Mouse (Mus musculus) ES-Bruce4 (cell line): Measurements from ENCODE around the gene Tatdn2.

Experiments
- CTCF ChIP-seq: IDR thresholded peaks from one replicate; pipeline ENCODE4 v1.8.1; 2011; ENCODE audit warnings: low read depth, low read length
- POLR2A ChIP-seq: IDR thresholded peaks from one replicate; pipeline ENCODE4 v1.8.1; 2011; ENCODE audit warnings: low read length; ENCODE audit not compliant: insufficient read depth

DNA sequence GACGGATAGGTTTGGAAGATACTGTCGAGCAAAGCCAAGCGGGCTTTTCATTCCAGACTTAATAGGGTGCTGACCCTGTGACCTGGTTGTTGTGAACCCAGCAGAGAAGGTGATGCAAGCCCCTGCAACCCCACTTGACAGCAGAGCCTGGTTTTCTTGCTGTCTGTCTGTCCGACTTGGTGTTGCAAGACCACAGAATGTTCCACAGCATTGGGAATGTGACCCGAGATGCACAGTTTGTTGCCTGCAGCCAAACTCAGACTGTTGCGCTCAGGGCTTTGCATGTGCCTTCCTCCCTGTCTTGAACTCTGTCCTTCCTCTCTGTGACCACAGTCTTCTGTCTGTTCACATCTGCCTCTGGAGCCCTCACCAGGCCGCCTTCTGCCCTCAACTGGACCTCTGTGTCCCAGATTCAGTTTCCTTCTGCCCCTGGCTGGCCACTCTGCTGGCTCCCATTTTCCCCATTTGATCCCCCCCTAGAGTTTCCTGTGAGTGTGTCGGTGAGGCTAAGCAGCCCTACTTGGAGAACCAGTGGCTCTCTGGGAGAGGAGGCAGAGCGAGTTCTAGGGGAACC, 16.8 kb upstream of the Tatdn2 start:
- no peak for TF ChIP-seq CTCF
- TF ChIP-seq POLR2A = no peak
